Mouse (Mus musculus) thymus, postnatal 36 days (tissue): ENCODE results near the gene Crispld2.

Source experiments
- DNase-seq, 2 experiments: peaks; one replicate each; pipeline ENCODE4 v3.0.0; 2022; ENCODE audit warnings: mixed read lengths in 2 of 2

The Crispld2 gene

GRCm38 (mm10) chr8:120072827-120073226 is 80.6 kb downstream of the Crispld2 start:
- DNase-seq: no peak

- DNase-seq: no peak
Observed at GRCm38 (mm10) chr8:120074516-120074915, 82.3 kb downstream of the Crispld2 start.

DNA sequence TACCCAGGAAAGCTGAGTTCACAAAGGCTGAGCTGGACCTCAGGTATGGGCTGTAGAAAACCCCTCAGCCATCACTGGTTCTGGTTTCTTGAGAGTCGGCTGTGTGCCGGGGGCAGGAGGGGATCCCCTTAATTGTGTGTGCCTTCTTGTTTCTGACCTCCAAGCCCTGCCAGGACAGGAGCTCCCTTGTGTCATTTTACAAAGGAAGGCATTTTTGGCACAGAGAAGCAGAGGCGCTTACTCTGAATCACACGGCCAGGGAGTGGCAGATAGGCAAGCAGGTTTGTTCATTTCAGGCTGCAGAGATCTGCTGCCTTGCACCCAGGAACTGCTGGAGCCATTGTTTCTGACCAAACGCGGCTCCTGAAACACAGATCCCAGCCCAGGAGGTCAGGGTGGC is 83.1 kb downstream of the Crispld2 start:
- no peak for DNase-seq

GRCm38 (mm10) chr8:120078080-120078479 is 85.8 kb downstream of the Crispld2 start:
- peak; percentile 77 for DNase-seq

DNA sequence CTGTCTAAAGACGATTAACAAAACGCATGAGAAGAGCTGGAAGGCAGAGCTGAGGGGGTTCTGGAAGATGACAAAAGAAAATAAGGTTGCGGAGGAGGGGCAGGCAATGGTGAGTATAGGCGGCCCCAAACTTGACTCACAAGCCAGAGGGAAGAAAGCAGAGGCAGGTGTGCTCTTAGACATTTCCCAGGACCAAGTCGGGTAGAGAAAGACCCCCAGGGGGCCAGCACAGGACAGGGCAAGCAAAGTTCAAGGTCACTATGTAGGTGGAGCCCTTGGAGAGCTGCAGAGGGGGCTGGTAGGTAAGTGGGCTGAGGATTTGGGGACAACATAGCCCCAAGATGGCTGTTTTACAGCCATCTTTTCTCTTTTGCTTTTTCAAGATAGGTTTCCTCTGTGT is 87.1 kb downstream of the Crispld2 start:
- DNase-seq: no peak

DNA sequence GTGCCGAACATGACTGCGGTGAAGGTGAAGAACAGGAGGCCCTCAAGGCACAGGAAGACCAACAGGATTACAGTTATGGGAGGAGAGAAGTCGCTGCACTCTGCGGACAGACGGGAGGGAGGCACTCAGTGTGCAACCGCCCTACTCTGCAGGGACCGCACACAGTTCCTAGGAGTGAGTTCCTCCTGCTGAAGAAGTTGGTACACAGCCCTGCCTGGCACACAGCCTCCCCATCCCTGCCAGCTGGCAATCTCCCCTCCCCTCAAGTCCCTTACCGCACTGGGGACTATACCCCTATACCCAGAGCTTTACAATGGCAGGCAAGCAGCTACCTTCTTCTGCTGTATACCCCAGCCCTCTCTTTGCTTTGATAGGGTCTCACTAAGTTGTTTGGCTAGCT is 91.0 kb downstream of the Crispld2 start:
- DNase-seq: no peak

- no peak for DNase-seq
Observed at GRCm38 (mm10) chr8:120084783-120085182, 92.5 kb downstream of the Crispld2 start.

DNA sequence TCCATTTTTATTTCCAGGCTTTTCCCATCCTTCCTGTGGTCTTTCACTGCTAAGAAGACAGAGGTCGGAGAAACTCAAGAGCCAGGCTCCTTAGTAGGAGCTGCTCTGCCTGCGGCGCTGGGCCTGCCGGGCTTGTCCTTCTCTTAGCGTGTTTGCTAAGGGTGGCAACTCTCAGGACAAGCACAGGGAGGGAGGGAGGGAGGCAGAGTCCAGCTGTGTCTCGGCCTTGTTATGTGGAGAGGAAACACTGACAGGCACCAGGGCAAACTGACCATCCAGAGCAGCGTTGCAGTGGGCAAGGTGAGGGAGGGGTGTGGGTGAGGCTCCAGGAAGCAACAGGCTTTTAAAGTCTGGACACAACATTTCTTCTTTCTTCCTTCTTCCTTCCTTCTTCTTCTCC is 97.3 kb downstream of the Crispld2 start:
- no peak for DNase-seq

DNA sequence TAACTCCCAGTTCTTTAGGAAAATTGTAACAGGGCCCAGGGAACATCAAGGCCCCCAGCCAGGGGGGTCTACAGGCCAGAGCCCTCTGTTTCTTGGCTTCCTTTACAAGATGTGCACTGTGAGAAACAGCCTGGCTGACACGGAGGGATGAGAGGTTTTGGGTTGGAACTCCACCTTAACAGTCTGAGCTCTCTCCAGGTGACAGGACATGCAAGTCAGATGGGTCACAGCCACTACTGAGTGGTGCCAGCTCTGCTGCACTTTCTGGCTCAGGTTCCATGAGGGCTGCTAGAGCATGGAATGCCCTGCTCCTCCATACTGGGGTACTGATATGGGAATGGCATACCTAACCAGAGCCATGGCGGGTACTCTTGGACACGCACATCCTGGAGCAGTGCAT is 98.8 kb downstream of the Crispld2 start:
- no peak for DNase-seq

DNA sequence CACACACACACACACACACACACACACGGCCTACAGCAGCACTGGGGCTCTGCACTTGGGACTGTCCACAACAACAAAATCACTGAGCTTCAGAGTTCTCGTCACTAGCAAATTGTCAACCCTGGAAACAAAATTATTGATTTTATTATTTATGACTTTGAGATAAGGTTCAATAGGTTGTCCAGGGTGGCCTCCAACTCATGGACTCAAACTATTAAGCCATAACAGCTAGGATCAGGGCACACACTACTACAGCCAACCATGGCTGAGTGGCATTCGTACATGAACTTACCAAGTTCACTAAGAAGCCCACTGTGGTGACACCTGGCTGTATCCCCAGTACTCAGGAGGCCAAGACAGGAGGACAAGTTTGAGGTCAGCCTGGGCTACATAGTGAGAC is 100.9 kb downstream of the Crispld2 start:
- DNase-seq: no peak

- no peak for DNase-seq
Observed at GRCm38 (mm10) chr8:120094801-120095200, 102.6 kb downstream of the Crispld2 start.

- DNase-seq: no peak
Observed at GRCm38 (mm10) chr8:120096486-120096885, 104.2 kb downstream of the Crispld2 start.

DNA sequence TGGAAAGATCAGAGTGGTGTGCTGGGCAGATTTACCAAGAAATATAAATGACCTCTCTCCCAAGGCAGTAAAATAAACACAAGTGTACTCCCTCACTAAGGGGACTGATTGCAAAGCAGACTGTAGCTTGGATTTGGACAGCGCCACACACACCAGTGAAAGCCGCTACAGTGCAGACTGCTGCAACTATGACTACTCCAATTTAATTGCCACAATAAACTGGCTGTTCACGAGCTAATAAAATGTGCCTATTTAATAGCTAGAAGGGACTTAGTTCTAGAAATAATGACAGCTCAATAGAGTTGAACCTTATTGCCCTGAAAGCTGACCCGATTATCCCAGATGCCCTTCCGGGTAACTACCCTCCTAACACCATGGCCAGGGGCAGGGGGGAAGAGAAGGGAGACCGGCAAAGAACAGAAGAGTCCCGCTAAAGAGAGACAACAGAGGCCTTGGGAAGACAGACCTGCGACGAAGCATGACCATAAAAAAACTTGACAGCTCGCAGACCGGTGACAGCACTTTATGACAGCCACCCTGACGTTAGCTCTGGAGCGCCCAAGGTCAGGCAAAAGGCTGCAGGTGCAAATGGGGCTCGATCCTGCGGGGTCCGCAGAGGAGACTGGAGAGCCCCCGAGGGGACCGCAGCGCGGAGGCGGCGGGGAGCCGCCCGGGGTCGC is 108.3 kb downstream of the Crispld2 start:
- DNase-seq: no peak

GRCm38 (mm10) chr8:120101068-120101972 is 109.1 kb downstream of the Crispld2 start, which contains the start of gene Zdhhc7:
TSS of gene Zdhhc7 (minus strand) at chr8:120101482.
- peak; percentile 73 to 76 for DNase-seq
